Mouse (Mus musculus) brain, adult 2 months (tissue): ENCODE results near the gene Gm8005.
"Not testable (repeated sequence)": the region's sequence is repeated elsewhere in the genome, so short reads cannot be mapped to it uniquely, and the experiment has no call there.

Experiments used
- DNase-seq: peaks from one replicate; pipeline ENCODE4 v3.0.0; 2011; ENCODE audit warnings: low read depth, low spot score

Gm8005 gene

DNA sequence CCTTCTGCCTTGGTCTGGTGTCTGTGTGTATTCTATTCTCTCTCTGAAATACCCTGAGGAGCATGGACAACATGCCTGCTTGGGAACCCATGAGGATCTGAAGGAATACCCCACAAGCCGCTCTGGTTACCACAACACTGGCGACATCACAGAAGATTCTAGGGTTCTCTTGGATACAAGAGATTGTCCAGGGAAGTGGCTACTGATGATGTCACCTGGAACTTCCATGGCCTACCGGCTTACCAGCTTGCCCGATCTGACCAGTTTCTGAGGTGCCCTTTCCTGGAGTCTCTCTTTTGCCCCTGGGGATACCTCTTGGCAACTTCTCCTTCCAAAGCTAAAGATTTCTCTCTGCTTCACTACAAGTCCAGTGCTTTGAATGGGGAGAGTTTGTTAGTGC, at the start of gene Gm8005:
TSS of gene Gm8005 (minus strand) at position 101 of the 400 bp plus-strand sequence.
- not testable (repeated sequence) for DNase-seq

DNA sequence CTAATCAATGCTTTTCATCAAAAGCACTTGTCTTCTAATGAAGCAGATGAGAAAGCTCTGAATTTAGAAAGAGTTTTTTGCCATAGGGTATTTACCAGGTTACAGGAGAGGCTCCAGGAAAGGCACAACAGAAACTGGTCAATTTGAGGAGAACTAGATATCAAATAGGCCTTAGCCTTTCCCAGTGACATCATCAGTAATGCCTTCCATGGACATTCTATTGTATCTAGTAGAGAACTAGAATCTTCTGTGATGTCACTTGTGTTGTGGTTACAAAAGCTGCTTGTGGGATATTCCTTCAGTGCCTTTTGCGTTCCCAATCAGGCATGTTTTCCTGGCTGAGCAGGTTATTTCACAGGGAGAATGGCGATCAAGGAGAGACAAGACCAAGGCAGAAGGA, 24.1 kb upstream of the Gm8005 start, which contains the start of gene Gm8011:
TSS of gene Gm8011 (plus strand) at position 301 of the 400 bp plus-strand sequence.
- DNase-seq, result not testable (repeated sequence)
